Mouse (Mus musculus): ENCODE measurements around the gene Olfr96. TPM values are rescaled to one million over a fixed set of nuclear protein-coding genes. Genes with fewer than 3 reads are reported as not detected.
"Not testable (repeated sequence)": the region's sequence is repeated elsewhere in the genome, so short reads cannot be mapped to it uniquely, and the experiment has no call there.

Olfr96 gene
- polyA plus RNA-seq, 1 experiment from 2014 or later: not detected

- Histone ChIP-seq H3K9ac (replicated peaks; ENCODE audit: low read length) (no peak overlapping the region), H3K4me2 (ENCODE audit: low read depth, low read length) (no peak overlapping the region), H3K4me1 (ENCODE audit: control insufficient read depth, insufficient read depth, low read length) (no peaks in the 10 kb centered on the region), H3K9me3 (replicated peaks; ENCODE audit: control insufficient read depth, low read length) (no peaks in the 10 kb centered on the region), H3K27ac (replicated peaks; ENCODE audit: low read depth, low read length) (no peak overlapping the region), H3K36me3 (replicated peaks; ENCODE audit: control insufficient read depth, insufficient read depth, low read depth, low read length) (no peaks in the 10 kb centered on the region), H3K4me3 (ENCODE audit: low read depth, low read length) (no peak overlapping the region), H3K27me3 (ENCODE audit: control insufficient read depth, insufficient read depth, low read length) (peaks cover under 1% of the 10 kb centered on the region; the same call in 1 of the 2 replicates)
- 1% methylated on average over 4 of the region's 4 CpGs for WGBS
- 0 out of 2 replicates have a peak, but pooled peaks have one; percentile 44 for ATAC-seq (replicated peaks; ENCODE audit: insufficient number of reproducible peaks, low FRiP score, low TSS enrichment, low read depth)
- peak; percentile 88 for DNase-seq (ENCODE audit: low spot score)
Measured at GRCm38 (mm10) chr17:37203206-37203916, 16.6 kb upstream of the Olfr96 start.

- no peak for ATAC-seq (replicated peaks; ENCODE audit: insufficient number of reproducible peaks, low FRiP score, low TSS enrichment, low read depth)
- DNase-seq (ENCODE audit: low spot score): no peak
- Histone ChIP-seq H3K27me3 (ENCODE audit: control insufficient read depth, insufficient read depth, low read length) (no peaks in the 10 kb centered on the region), H3K36me3 (replicated peaks; ENCODE audit: control insufficient read depth, insufficient read depth, low read depth, low read length) (no peaks in the 10 kb centered on the region), H3K4me2 (ENCODE audit: low read depth, low read length) (no peak overlapping the region), H3K9ac (replicated peaks; ENCODE audit: low read length) (no peak overlapping the region), H3K27ac (replicated peaks; ENCODE audit: low read depth, low read length) (no peak overlapping the region), H3K4me1 (ENCODE audit: control insufficient read depth, insufficient read depth, low read length) (no peaks in the 10 kb centered on the region), H3K4me3 (ENCODE audit: low read depth, low read length) (no peak overlapping the region), H3K9me3 (replicated peaks; ENCODE audit: control insufficient read depth, low read length) (no peaks in the 10 kb centered on the region)
- 44% methylated on average over 3 of the region's 3 CpGs for WGBS
Measured at GRCm38 (mm10) chr17:37203917-37204236, 16.1 kb upstream of the Olfr96 start.

GRCm38 (mm10) chr17:37210884-37211768 is 8.8 kb upstream of the Olfr96 start:
- peak overlapping the region; percentile 26 for H3K4me3 ChIP-seq (ENCODE audit: low read depth, low read length)
- no peaks in the 10 kb centered on the region for H3K9me3 ChIP-seq (replicated peaks; ENCODE audit: control insufficient read depth, low read length)
- 19% methylated on average over 40 of the region's 40 CpGs for WGBS
- ATAC-seq (replicated peaks; ENCODE audit: insufficient number of reproducible peaks, low FRiP score, low TSS enrichment, low read depth): no peak
- H3K9ac ChIP-seq (replicated peaks; ENCODE audit: low read length): no peak overlapping the region; the same call in 1 of the 2 replicates
- H3K4me1 ChIP-seq (ENCODE audit: control insufficient read depth, insufficient read depth, low read length): no peaks in the 10 kb centered on the region; the same call in 1 of the 2 replicates
- H3K27ac ChIP-seq (replicated peaks; ENCODE audit: low read depth, low read length): no peak overlapping the region
- DNase-seq (ENCODE audit: low spot score): no peak
- peaks cover 8% of the 10 kb centered on the region; the same call in 1 of the 2 replicates for H3K27me3 ChIP-seq (ENCODE audit: control insufficient read depth, insufficient read depth, low read length)
- peak overlapping the region; percentile 29 for H3K4me2 ChIP-seq (ENCODE audit: low read depth, low read length)
- H3K36me3 ChIP-seq (replicated peaks; ENCODE audit: control insufficient read depth, insufficient read depth, low read depth, low read length): no peaks in the 10 kb centered on the region

GRCm38 (mm10) chr17:37213018-37213417 is 6.9 kb upstream of the Olfr96 start, which contains the start of gene Olfr95:
Gene Olfr95, minus strand, starts transcription at chr17:37213118.
- Histone ChIP-seq H3K4me1 (ENCODE audit: control insufficient read depth, insufficient read depth, low read length) (no peaks in the 10 kb centered on the region; the same call in 1 of the 2 replicates), H3K9ac (replicated peaks; ENCODE audit: low read length) (no peak within 1 kb of the TSS), H3K27me3 (ENCODE audit: control insufficient read depth, insufficient read depth, low read length) (peaks cover 8% of the 10 kb centered on the region; the same call in 1 of the 2 replicates), H3K27ac (replicated peaks; ENCODE audit: low read depth, low read length) (no peak within 1 kb of the TSS), H3K9me3 (replicated peaks; ENCODE audit: control insufficient read depth, low read length) (no peaks in the 10 kb centered on the region; the same call in 1 of the 2 replicates), H3K36me3 (replicated peaks; ENCODE audit: control insufficient read depth, insufficient read depth, low read depth, low read length) (no peaks in the 10 kb centered on the region), H3K4me3 (ENCODE audit: low read depth, low read length) (no peak within 1 kb of the TSS), H3K4me2 (ENCODE audit: low read depth, low read length) (no peak within 1 kb of the TSS)
- ATAC-seq (replicated peaks; ENCODE audit: insufficient number of reproducible peaks, low FRiP score, low TSS enrichment, low read depth) (no peak), DNase-seq (ENCODE audit: low spot score) (no peak)
- WGBS: 69% methylated on average over 3 of the region's 3 CpGs

- ATAC-seq (replicated peaks; ENCODE audit: insufficient number of reproducible peaks, low FRiP score, low TSS enrichment, low read depth): no peak
- no peaks in the 10 kb centered on the region; the same call in 1 of the 2 replicates for H3K9me3 ChIP-seq (replicated peaks; ENCODE audit: control insufficient read depth, low read length)
- no peaks in the 10 kb centered on the region for H3K27me3 ChIP-seq (ENCODE audit: control insufficient read depth, insufficient read depth, low read length)
- H3K4me2 ChIP-seq (ENCODE audit: low read depth, low read length): no peak overlapping the region
- DNase-seq (ENCODE audit: low spot score): no peak
- no peak overlapping the region for H3K4me3 ChIP-seq (ENCODE audit: low read depth, low read length)
- H3K9ac ChIP-seq (replicated peaks; ENCODE audit: low read length): no peak overlapping the region
- no peaks in the 10 kb centered on the region for H3K4me1 ChIP-seq (ENCODE audit: control insufficient read depth, insufficient read depth, low read length)
- H3K36me3 ChIP-seq (replicated peaks; ENCODE audit: control insufficient read depth, insufficient read depth, low read depth, low read length): no peaks in the 10 kb centered on the region
- 92% methylated on average over 3 of the region's 3 CpGs for WGBS
- no peak overlapping the region for H3K27ac ChIP-seq (replicated peaks; ENCODE audit: low read depth, low read length)
Measured at GRCm38 (mm10) chr17:37218486-37218885, 1.5 kb upstream of the Olfr96 start.

GRCm38 (mm10) chr17:37221879-37222278 is 1.9 kb downstream of the Olfr96 start:
- Histone ChIP-seq H3K9me3 (replicated peaks; ENCODE audit: control insufficient read depth, low read length) (no peaks in the 10 kb centered on the region), H3K4me1 (ENCODE audit: control insufficient read depth, insufficient read depth, low read length) (no peaks in the 10 kb centered on the region), H3K27ac (replicated peaks; ENCODE audit: low read depth, low read length) (no peak overlapping the region), H3K4me3 (ENCODE audit: low read depth, low read length) (no peak overlapping the region), H3K9ac (replicated peaks; ENCODE audit: low read length) (no peak overlapping the region), H3K4me2 (ENCODE audit: low read depth, low read length) (no peak overlapping the region), H3K36me3 (replicated peaks; ENCODE audit: control insufficient read depth, insufficient read depth, low read depth, low read length) (no peaks in the 10 kb centered on the region), H3K27me3 (ENCODE audit: control insufficient read depth, insufficient read depth, low read length) (no peaks in the 10 kb centered on the region)
- DNase-seq (ENCODE audit: low spot score): no peak
- 22% methylated on average over 1 of the region's 1 CpGs for WGBS
- no peak for ATAC-seq (replicated peaks; ENCODE audit: insufficient number of reproducible peaks, low FRiP score, low TSS enrichment, low read depth)

- H3K36me3 ChIP-seq (replicated peaks; ENCODE audit: control insufficient read depth, insufficient read depth, low read depth, low read length); H3K4me1 ChIP-seq (ENCODE audit: control insufficient read depth, insufficient read depth, low read length); H3K9ac ChIP-seq (replicated peaks; ENCODE audit: low read length); H3K4me3 ChIP-seq (ENCODE audit: low read depth, low read length); ATAC-seq (replicated peaks; ENCODE audit: insufficient number of reproducible peaks, low FRiP score, low TSS enrichment, low read depth); H3K27ac ChIP-seq (replicated peaks; ENCODE audit: low read depth, low read length); DNase-seq (ENCODE audit: low spot score); H3K9me3 ChIP-seq (replicated peaks; ENCODE audit: control insufficient read depth, low read length); H3K27me3 ChIP-seq (ENCODE audit: control insufficient read depth, insufficient read depth, low read length); H3K4me2 ChIP-seq (ENCODE audit: low read depth, low read length): not testable (repeated sequence)
- 88% methylated on average over 2 of the region's 2 CpGs for WGBS
Measured at GRCm38 (mm10) chr17:37237230-37237629, 17.3 kb downstream of the Olfr96 start, which contains the start of gene Olfr97. Gene Olfr97, minus strand, starts transcription at chr17:37237330.

GRCm38 (mm10) chr17:37242198-37242597 is 22.3 kb downstream of the Olfr96 start:
- no peak for ATAC-seq (replicated peaks; ENCODE audit: insufficient number of reproducible peaks, low FRiP score, low TSS enrichment, low read depth)
- Histone ChIP-seq H3K4me2 (ENCODE audit: low read depth, low read length) (no peak overlapping the region), H3K4me3 (ENCODE audit: low read depth, low read length) (no peak overlapping the region), H3K27me3 (ENCODE audit: control insufficient read depth, insufficient read depth, low read length) (no peaks in the 10 kb centered on the region), H3K27ac (replicated peaks; ENCODE audit: low read depth, low read length) (no peak overlapping the region), H3K9ac (replicated peaks; ENCODE audit: low read length) (no peak overlapping the region), H3K36me3 (replicated peaks; ENCODE audit: control insufficient read depth, insufficient read depth, low read depth, low read length) (no peaks in the 10 kb centered on the region), H3K4me1 (ENCODE audit: control insufficient read depth, insufficient read depth, low read length) (no peaks in the 10 kb centered on the region), H3K9me3 (replicated peaks; ENCODE audit: control insufficient read depth, low read length) (no peaks in the 10 kb centered on the region)
- WGBS: 57% methylated on average over 3 of the region's 3 CpGs
- DNase-seq (ENCODE audit: low spot score): no peak
